In the genomic region with DNA sequence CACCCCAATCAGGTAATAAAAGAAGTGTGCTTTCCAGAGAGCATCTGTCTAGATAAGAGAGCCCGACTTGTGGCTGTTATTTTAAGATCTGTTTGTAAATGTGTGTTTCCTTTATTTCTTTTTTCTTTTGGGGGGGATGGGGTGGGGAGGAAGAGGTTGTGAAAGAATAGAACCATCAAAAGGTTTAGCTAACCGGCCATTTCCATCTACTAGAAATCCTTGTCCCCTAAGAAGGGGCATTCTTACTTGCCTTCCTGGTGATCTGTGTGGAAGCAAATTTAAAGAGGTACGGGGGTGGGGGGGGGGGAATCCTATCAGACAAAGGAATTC, we compare ENCODE assay signal across 8 mouse cellular contexts. TPM values are rescaled to one million over a fixed set of nuclear protein-coding genes. Genes with fewer than 3 reads are reported as not detected.
DNase-seq lines count a peak whose midpoint lies in the region; ATAC-seq and TF ChIP-seq lines count a peak whose summit lies in the region.

No protein-coding gene starts in this region.

- H3K27me3 ChIP-seq in kidney, adult 2 months (replicated peaks; ENCODE audit: control insufficient read depth, insufficient read depth, low read length) = no peaks in the 10 kb centered on the region
- no peaks in the 10 kb centered on the region for H3K27me3 ChIP-seq in G1E (ENCODE audit: insufficient read depth, low read length)
- no peaks in the 10 kb centered on the region for H3K27me3 ChIP-seq in hindbrain, embryonic 12.5 days
- H3K27me3 ChIP-seq in midbrain, embryonic 13.5 days = no peaks in the 10 kb centered on the region

- ATAC-seq in G1E (ENCODE audit: extremely low read depth, insufficient number of reproducible peaks, low FRiP score, poor library complexity, severe bottlenecking) = no peak
- no peak for ATAC-seq in hindbrain, embryonic 12.5 days (ENCODE audit: low FRiP score)
- no peak for ATAC-seq in midbrain, embryonic 13.5 days

- DNase-seq in kidney, adult 2 months = no peak
- no peak for DNase-seq in kidney, adult 8-10 months
- DNase-seq in G1E (ENCODE audit: low spot score) = no peak
- DNase-seq in layer of hippocampus, postnatal 10 days (ENCODE audit: low spot score in 2 of 2) = no peak
- no peak for DNase-seq in adrenal gland, adult 18-20 months (ENCODE audit: low spot score in 2 of 2)
- DNase-seq in cerebellum, postnatal 14 days = no peak

- peak overlapping the region; percentile 93 for H3K4me3 ChIP-seq in kidney, adult 2 months (ENCODE audit: insufficient read depth, low read depth, low read length)
- peak overlapping the region; percentile 87 for H3K4me3 ChIP-seq in G1E (ENCODE audit: low read depth, low read length)
- H3K4me3 ChIP-seq in hindbrain, embryonic 12.5 days = peak overlapping the region; percentile 94
- peak overlapping the region; percentile 97 for H3K4me3 ChIP-seq in midbrain, embryonic 13.5 days (replicated peaks)

- no peak overlapping the region for H3K27ac ChIP-seq in kidney, adult 2 months (ENCODE audit: insufficient read depth, low read depth, low read length)
- no peak overlapping the region for H3K27ac ChIP-seq in hindbrain, embryonic 12.5 days
- H3K27ac ChIP-seq in midbrain, embryonic 13.5 days = no peak overlapping the region

- peaks cover 3% of the 10 kb centered on the region; the same call in 1 of the 2 replicates for H3K4me1 ChIP-seq in kidney, adult 2 months (ENCODE audit: control insufficient read depth, insufficient read depth, low read length)
- peaks cover 67% of the 10 kb centered on the region for H3K4me1 ChIP-seq in G1E (ENCODE audit: insufficient read depth, low read depth, low read length)
- H3K4me1 ChIP-seq in hindbrain, embryonic 12.5 days = peaks cover 18% of the 10 kb centered on the region
- peaks cover 25% of the 10 kb centered on the region for H3K4me1 ChIP-seq in midbrain, embryonic 13.5 days (replicated peaks)

- H3K9me3 ChIP-seq in G1E (replicated peaks) = no peaks in the 10 kb centered on the region
- no peaks in the 10 kb centered on the region for H3K9me3 ChIP-seq in hindbrain, embryonic 12.5 days (replicated peaks)
- H3K9me3 ChIP-seq in midbrain, embryonic 13.5 days = no peaks in the 10 kb centered on the region

- no peak for TF ChIP-seq POLR2A in kidney, adult 2 months (IDR thresholded peaks at IDR 0.05; ENCODE audit: low read depth, low read length)

- 0% methylated on average over 3 of the region's 3 CpGs for WGBS in kidney, adult 2 months
- 7% methylated on average over 3 of the region's 3 CpGs for WGBS in hindbrain, embryonic 12.5 days
- WGBS in midbrain, embryonic 13.5 days = 5% methylated on average over 3 of the region's 3 CpGs

- H3K36me3 ChIP-seq in kidney, adult 2 months (ENCODE audit: control insufficient read depth, insufficient read depth, low read length) = no peaks in the 10 kb centered on the region
- peaks cover 36% of the 10 kb centered on the region for H3K36me3 ChIP-seq in G1E (replicated peaks)
- H3K36me3 ChIP-seq in hindbrain, embryonic 12.5 days = peaks cover 10% of the 10 kb centered on the region
- H3K36me3 ChIP-seq in midbrain, embryonic 13.5 days = peaks cover 10% of the 10 kb centered on the region

- peak overlapping the region; percentile 97 for H3K9ac ChIP-seq in hindbrain, embryonic 12.5 days
- peak overlapping the region; percentile 81 for H3K9ac ChIP-seq in midbrain, embryonic 13.5 days (replicated peaks)

- peak overlapping the region; percentile 96 for H3K4me2 ChIP-seq in hindbrain, embryonic 12.5 days (replicated peaks)
- H3K4me2 ChIP-seq in midbrain, embryonic 13.5 days (replicated peaks) = peak overlapping the region; percentile 83

- no peak for TF ChIP-seq CTCF in kidney, adult 2 months (conservative IDR thresholded peaks at IDR 0.05; ENCODE audit: insufficient read depth, insufficient read length, low read depth, low read length)
- no peak for TF ChIP-seq CTCF in G1E (IDR thresholded peaks at IDR 0.05; ENCODE audit: low read depth, low read length)

RNA-seq across cellular contexts. Expression of a gene that starts 1.3 kb away (rescaled TPM):
- polyA plus RNA-seq in kidney, adult 2 months (2012; rRNA removed) = 9.7 and 11.5 TPM in 2 replicates
- 304 and 341 TPM in 2 replicates for total RNA-seq in G1E (2014; fragmentation: Nextera tagmentation)
- total RNA-seq in G1E (2017) = 104 and 125 TPM in 2 replicates
- polyA plus RNA-seq in G1E (2012) = 84.4 and 93.1 TPM in 2 replicates
- polyA plus RNA-seq in hindbrain, embryonic 12.5 days (2016; fragmentation: Nextera tagmentation; extraction: Ambion mirVana) = 8.8 and 10.0 TPM in 2 replicates
- 6.0 and 6.5 TPM in 2 replicates for polyA plus RNA-seq in midbrain, embryonic 13.5 days (2015; fragmentation: Nextera tagmentation; extraction: Ambion mirVana)
- total RNA-seq in layer of hippocampus, postnatal 10 days (2021) = 10 to 100 TPM; 18.0 to 19.0 TPM
- 10 to 100 TPM; 53.5 to 58.5 TPM for total RNA-seq in adrenal gland, adult 18-20 months (2021)
